Comparison of ENCODE assay signal across 11 mouse cellular contexts in genomic region chr7:98082376-98082775, GRCm38 (mm10). TPM values are rescaled to one million over a fixed set of nuclear protein-coding genes. Genes with fewer than 3 reads are reported as not detected.
DNase-seq lines count a peak whose midpoint lies in the region; ATAC-seq and TF ChIP-seq lines count a peak whose summit lies in the region.
"Had no signal": no experiment of that assay in that cellular context is flagged by ENCODE, and none has a peak within 500 bp of the region (broad histone marks: within the 10 kb centered on the region; RNA-seq: fewer than 3 reads in every experiment).

No protein-coding gene starts in this region.

- no peak overlapping the region for H3K4me2 ChIP-seq in kidney, postnatal 0 days (ENCODE audit: low read length)
- H3K4me2 ChIP-seq in hindbrain, embryonic 13.5 days: no peak overlapping the region
- H3K4me2 ChIP-seq: heart, embryonic 13.5 days had no signal

- no peaks in the 10 kb centered on the region for H3K9me3 ChIP-seq in kidney, postnatal 0 days (replicated peaks; ENCODE audit: low read length)
- H3K9me3 ChIP-seq in hindbrain, embryonic 13.5 days: no peaks in the 10 kb centered on the region
- H3K9me3 ChIP-seq: heart, embryonic 13.5 days had no signal

- no peak overlapping the region for H3K9ac ChIP-seq in kidney, postnatal 0 days (ENCODE audit: low read depth, low read length)
- peak overlapping the region; percentile 43; the same call in 1 of the 2 replicates for H3K9ac ChIP-seq in hindbrain, embryonic 13.5 days
- H3K9ac ChIP-seq: heart, embryonic 13.5 days had no signal

- peak; percentile 33 for DNase-seq in kidney, postnatal 0 days (ENCODE audit: low spot score)
- no peak for DNase-seq in kidney, adult 8-10 months
- DNase-seq in retina, postnatal 1 day: peak; percentile 49
- DNase-seq in retina, embryonic 14.5 days (ENCODE audit: low spot score): no peak
- DNase-seq in cerebellum, postnatal 10 days: no peak
- DNase-seq in spleen, postnatal 4 days (ENCODE audit: low spot score in 2 of 2): no peak
- DNase-seq in urinary bladder, postnatal 14 days (ENCODE audit: low spot score): no peak

- H3K36me3 ChIP-seq in kidney, postnatal 0 days (ENCODE audit: insufficient read depth, low read length): no peaks in the 10 kb centered on the region
- peaks cover 31% of the 10 kb centered on the region for H3K36me3 ChIP-seq in hindbrain, embryonic 13.5 days

- no peaks in the 10 kb centered on the region for H3K27me3 ChIP-seq in kidney, postnatal 0 days (ENCODE audit: insufficient read depth, low read length)
- no peaks in the 10 kb centered on the region for H3K27me3 ChIP-seq in hindbrain, embryonic 13.5 days
- H3K27me3 ChIP-seq: heart, embryonic 13.5 days had no signal

- no peak for TF ChIP-seq CTCF in kidney, postnatal 0 days (IDR thresholded peaks at IDR 0.05; ENCODE audit: low read depth)

- no peak overlapping the region for H3K4me3 ChIP-seq in kidney, postnatal 0 days (replicated peaks; ENCODE audit: low read depth, low read length)
- H3K4me3 ChIP-seq in hindbrain, embryonic 13.5 days: no peak overlapping the region
- H3K4me3 ChIP-seq: heart, embryonic 13.5 days had no signal

- 20% methylated on average over 5 of the region's 5 CpGs for WGBS in kidney, postnatal 0 days
- 9% methylated on average over 5 of the region's 5 CpGs for WGBS in hindbrain, embryonic 13.5 days

- peaks cover 3% of the 10 kb centered on the region; the same call in 1 of the 2 replicates for H3K4me1 ChIP-seq in kidney, postnatal 0 days (replicated peaks; ENCODE audit: insufficient read depth, low read length)
- peaks cover 25% of the 10 kb centered on the region for H3K4me1 ChIP-seq in hindbrain, embryonic 13.5 days (replicated peaks)

- H3K27ac ChIP-seq in kidney, postnatal 0 days: no peak overlapping the region
- H3K27ac ChIP-seq in hindbrain, embryonic 13.5 days: peak overlapping the region; percentile 30; the same call in 1 of the 2 replicates
- H3K27ac ChIP-seq: heart, embryonic 13.5 days had no signal

- ATAC-seq in kidney, postnatal 0 days (replicated peaks; ENCODE audit: low FRiP score, low read depth): no peak
- ATAC-seq in hindbrain, embryonic 13.5 days (ENCODE audit: low FRiP score): peak; percentile 52
- ATAC-seq: CD4-positive, CD25-positive, alpha-beta regulatory T cell, adult 4 months; intestine, postnatal 0 days had no signal

RNA-seq across cellular contexts. Expression of gene Myo7a, which starts 36.9 kb away (rescaled TPM):
- polyA plus RNA-seq in kidney, postnatal 0 days (2015; fragmentation: Nextera tagmentation; extraction: Ambion mirVana): 7.6 and 8.7 TPM in 2 replicates
- 17.3 and 18.4 TPM in 2 replicates for polyA plus RNA-seq in hindbrain, embryonic 13.5 days (2015; fragmentation: Nextera tagmentation; extraction: Ambion mirVana)

Comparison
In these comparisons a context has a peak if more than half of its experiments do, and no peak if none do; other contexts are left out.
1. DNase-seq: peak in kidney, postnatal 0 days (single experiment) and retina, postnatal 1 day (single experiment); none in kidney, adult 8-10 months (0 of 2), retina, embryonic 14.5 days (single experiment), cerebellum, postnatal 10 days (0 of 2), spleen, postnatal 4 days (0 of 2) and urinary bladder, postnatal 14 days (single experiment).